Mouse (Mus musculus) heart, postnatal 4 days (tissue): ENCODE results near the gene Otog. TPM values are rescaled to one million over a fixed set of nuclear protein-coding genes. Genes with fewer than 3 reads are reported as not detected.

ENCODE experiments used
- DNase-seq: peaks from one replicate; pipeline ENCODE4 v3.0.0; 2021
- total RNA-seq, 2 experiments: library from RNA; stranded (reverse); gene quantifications; 2 replicates each; pipeline ENCODE4 v1.2.3; 2021

The Otog gene
- total RNA-seq, 2 experiments from 2014 or later: not detected

DNA sequence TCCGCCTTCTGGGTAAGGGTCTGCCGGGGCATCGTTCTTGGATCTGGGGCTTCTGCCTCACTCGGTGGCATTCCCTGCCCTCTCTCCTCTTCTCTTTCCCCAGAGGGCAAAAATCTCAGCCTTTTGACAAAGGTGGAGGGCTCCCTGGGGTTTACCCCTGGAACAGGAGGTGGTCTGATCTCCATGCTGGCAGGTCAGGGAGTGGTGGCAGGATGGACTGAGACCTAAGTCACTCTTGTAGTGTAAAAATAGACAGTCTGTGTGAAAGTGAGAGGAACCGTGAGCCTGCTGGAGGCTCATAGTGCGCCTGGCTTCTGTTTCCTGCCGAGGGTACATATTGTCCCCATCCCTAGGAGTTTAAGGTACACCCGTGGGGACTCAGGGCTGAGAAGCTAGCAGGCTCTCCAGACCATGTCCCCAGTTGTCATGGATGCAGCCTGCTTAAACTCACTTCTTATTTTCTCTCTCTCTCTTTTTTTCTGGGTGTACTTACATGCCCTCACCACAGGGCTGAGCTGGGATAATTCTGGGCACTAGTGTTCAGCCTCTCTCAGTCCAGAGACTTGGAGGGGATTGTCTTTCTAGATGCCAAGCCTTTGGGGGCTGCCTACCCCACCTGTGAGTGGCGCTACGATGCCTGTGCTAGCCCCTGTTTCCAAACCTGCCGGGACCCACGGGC is 44.5 kb downstream of the Otog start:
- DNase-seq: no peak

DNA sequence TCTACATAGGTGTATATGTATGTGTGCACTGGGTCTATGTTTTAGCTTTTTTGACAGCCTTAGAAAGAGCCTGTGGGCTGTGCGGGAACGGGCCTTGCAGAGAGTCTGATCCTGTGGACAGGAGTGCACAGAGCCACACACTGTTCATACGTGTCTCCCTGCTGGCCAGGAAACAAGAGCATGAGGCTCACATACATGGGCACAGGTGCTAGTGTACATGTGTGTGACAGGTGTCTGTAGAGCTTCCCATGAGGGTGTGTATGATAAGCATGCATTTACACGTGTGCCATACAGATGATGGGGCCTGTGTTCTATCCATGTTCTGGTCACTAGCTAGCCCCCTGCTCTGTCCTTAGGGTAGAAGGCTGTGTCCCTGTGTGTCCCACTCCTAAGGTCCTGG is 45.6 kb downstream of the Otog start:
- DNase-seq: no peak

DNA sequence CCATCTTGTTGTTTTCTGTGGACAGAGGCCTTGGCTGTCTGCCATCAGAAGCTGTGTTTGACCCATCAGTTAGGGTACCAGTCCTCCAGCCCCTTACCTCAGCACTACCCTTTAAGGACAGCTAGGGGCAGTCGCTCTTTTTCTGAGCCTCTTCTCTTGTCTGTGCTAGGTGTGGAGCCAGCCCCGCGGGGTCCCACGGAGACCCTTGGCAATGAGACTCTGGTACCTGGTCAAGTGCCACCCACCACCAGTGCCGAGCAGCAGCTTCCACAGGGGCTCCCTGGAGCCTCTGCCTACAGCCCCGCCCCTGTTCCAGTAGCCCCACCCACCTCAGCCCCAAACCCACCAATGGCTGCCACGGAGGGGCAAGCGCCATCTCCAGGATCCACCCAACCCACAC is 46.3 kb downstream of the Otog start:
- no peak for DNase-seq

DNA sequence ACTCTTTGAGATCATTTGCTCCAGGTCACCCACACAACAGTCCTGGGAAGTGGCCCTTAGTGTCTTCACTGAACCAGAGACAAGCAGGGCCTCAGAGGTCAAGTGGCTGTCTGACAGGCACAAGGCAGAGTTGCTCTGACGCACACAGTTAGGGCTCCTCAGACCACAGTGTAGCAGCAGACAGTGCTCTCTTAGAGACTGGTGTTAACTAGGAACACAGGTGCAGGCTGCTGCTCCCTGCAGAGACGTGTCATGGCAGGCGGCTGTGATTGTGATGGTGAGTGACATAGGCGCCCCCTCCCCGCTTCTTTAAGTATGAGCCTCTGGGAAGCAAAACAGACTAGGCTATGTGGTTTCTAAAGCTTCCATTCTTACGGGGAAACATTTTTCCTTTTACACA is 55.5 kb downstream of the Otog start:
- no peak for DNase-seq

DNA sequence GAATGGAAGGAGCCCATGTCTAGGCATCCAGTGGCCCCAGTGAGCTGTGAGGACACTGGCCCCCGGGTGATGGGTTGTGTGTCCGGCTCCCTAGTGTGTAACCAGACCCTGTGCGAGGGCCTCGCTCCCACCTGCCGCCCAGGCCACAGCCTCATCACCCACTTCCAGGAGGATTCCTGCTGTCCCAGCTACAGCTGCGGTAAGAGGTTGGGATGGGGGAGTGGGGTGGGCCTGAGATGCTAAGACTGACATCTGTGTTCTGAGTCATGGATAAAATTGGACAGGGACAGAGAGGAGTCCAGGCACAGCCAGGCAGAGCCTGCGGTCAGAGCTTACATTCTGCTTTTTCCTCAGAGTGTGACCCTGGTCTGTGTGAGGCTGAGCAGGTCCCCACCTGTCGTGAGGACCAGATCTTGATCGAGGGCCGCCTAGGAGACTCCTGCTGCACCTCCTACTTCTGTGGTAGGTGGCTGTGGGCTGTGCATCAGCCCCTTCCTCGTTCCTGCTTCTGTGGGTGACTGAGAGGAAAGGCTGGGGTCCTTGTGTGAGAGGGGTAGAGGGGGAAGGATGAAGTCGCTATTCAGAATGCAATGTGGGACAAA is 60.3 kb downstream of the Otog start:
- DNase-seq: no peak

DNA sequence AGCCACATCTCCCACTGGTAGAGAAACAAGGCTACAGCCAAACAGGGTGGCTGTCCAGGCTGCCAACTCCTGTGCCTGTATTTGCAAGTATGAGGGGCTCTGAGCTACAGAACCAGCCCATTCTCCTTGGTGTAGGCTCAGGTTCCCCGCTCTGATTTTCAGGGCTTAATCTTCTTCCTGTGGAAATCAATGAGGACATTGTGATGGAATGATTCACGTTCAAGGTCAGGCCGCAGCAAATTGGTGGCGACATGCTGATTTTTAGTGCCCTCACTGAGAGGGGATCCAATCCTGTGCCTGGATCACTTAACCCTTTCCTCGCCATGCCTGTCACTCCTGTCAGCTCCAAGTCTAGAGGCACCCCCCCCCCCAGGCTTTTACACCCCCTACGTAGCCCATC is 72.7 kb downstream of the Otog start:
- no peak for DNase-seq

DNA sequence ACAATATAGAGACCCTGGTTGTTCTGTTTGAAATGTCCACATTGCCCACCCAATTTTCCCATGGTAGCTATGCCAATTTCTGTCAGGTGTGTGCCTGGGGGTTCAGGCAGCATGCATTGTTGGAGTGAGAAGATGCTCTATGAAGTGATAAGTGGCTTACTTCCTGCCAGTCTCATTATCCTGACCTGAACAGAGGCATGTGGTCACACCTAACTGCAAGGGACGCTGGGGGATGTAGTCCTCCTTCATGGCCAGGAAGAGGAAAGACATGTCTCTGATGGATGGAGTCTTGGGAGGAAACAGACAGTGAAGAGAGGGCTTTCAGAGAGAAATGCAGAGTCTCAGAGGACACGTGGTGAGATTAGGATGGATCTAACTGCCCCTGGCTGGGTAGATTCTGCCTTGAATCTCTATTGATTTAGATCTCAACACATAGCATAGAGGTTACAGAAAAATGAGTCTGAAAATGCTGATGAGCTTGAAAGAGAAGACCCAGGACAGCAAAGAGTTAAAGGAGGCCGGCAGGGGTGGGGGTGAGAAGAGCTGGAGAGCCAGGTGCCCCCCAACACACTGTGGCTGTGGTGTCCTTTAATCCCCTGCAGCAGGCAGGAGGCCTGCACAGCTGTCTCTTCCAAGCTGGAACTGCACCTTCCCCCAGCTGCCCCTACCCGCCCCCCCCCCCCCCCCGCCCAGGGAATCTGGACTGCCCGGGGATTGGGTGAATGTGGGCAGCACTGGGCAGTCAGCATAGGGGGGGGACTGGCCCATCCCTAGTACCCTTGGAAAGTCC is 73.6 kb downstream of the Otog start:
- no peak for DNase-seq

DNA sequence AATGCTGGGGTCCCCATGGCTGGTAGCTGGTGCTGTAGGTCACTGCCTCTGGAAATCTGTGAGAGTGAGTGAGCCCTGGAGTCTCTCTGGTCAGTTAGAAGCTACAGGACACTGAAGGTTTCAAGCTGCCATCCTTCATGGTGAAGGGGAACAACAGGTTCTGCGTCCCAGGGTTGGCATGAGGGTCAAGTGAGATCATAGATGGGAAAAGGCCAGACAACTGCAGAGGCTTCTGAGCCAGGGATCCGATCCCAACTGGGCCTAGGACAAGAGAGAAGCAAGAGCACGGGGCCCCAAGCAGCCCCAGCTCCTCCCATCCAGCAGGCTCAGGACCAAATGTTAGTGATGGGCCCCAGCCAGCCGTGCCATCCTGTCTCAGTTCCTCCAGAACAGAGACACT is 74.9 kb downstream of the Otog start:
- no peak for DNase-seq

DNA sequence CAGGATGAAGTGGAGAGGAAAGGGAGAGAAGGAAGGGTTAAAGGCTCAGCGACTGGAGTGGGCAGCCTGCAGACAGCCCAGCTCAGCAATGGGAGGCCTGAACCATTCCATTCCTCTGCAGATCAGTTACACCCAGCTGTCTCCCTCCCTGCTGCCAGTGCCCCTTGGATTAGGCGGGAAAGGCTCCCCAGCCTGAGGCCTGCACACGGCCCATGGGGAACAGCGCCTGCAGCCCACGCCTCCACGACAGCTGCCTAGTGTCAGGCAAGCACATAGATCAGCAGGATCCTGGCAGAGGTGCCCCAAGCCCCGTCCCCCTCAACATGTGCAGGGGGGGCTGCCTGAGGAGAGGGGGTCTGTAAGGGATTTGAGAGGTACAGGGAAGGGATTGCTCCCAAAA is 76.2 kb downstream of the Otog start:
- DNase-seq: no peak

DNA sequence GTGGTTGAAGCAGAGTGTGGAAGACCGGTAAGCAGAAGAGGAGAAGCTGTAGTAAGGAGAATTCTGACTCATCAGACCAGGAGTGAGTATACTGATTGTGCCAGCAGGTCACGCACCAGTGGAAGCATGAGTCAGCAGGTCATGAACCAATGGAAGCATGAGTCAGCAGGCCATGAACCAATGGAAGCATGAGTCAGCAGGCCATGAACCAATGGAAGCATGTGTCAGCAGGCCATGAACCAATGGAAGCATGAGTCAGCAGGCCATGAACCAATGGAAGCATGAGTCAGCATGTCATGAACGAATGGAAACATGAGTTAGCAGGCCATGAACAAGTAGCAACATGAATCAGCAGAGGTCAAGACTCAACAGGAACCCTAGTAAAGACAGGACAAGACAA is 80.5 kb downstream of the Otog start:
- DNase-seq: no peak

DNA sequence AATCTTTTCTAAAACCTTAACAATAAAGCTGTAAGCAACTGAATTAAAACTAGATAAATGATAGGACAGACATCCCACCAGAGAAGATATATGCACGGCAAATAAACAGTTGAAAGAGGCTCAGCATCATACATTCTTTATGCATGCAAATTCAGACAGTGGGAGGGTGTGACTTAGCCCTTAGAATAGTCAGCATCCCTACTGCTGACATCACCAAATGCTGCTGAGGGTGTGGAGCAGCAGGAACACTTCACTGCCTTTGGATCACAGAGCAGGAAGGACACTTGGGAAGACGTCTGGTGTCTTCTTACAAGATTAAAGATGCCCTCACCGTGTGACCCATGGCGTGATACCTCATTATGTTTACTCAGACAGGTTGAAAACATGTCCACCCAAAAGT is 87.1 kb downstream of the Otog start:
- no peak for DNase-seq

DNA sequence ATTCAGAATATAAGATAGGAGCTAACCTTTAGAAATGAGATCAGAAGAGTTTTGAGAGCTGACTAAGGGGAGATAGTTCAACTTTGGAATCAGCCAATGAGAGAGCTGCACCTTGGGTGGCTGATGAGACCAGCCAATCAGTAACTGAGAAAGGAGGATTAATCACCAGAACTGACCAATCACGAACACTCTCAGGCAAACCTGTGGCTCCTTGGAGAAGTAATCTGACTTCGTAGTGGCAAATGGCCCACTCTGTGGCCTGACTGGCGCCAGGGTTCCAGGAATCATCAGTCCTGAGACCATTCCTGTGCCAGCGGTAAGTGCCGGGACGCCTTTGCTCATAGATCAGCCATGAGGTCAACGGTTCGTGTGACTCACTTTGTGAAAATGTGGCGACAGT is 96.6 kb downstream of the Otog start:
- no peak for DNase-seq

DNA sequence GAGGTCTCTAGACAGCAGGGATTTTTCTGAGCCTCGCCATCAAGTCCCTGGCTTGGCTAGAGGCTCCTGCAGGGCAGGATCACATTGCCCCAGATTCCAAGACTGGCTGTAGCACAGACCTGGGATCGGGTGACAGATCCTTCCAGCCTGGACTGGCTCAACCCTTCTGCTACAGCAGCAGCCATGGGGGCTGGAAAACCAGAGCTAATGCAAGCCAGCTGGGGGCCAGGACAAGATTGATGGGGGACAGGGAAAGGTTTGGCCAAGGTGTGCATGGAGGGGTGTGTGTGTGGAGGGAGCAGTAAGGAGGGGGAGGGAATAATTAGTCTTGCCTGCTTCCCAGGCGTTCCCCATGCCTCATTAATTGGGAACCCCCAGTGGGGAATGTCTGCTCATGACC is 99.0 kb downstream of the Otog start:
- DNase-seq: no peak

DNA sequence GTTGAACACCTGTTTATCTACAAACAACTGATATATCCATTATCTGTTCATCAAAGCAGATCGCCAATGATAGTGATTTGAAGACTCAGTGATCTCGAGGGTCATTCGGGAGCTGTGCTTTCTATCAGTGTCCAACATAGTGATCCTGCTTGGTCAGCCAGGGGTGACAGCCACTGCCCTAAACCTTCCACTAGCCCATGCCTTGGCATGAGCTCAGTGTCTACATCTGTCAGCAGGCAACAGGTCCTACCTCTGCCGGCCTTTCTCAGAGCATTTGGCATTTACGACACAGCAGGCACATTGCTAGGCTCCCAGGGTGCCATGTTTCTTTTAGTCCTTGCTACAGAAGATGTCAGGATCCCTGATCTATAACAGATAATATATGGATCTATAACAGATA is 99.5 kb downstream of the Otog start:
- DNase-seq: no peak

DNA sequence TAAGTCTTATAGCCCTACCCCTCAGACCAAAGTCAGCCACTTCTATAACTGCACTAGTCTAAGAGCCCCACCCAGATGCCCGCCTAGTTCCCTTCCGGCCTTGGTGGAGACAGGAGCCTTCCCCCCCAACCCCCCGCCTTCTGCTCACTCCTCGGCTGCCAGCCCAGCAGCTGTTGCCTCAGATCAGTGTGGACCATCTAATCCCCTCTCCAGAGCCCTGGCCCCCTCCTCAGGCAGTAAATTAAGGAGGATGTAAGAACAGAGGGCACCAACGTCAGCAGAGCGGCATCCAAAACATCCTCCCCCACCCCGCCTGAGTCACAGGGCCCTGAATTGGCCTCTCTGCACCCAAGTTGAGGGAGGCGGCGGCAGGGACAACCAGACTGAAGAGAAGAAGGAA is 100.7 kb downstream of the Otog start:
- no peak for DNase-seq

DNA sequence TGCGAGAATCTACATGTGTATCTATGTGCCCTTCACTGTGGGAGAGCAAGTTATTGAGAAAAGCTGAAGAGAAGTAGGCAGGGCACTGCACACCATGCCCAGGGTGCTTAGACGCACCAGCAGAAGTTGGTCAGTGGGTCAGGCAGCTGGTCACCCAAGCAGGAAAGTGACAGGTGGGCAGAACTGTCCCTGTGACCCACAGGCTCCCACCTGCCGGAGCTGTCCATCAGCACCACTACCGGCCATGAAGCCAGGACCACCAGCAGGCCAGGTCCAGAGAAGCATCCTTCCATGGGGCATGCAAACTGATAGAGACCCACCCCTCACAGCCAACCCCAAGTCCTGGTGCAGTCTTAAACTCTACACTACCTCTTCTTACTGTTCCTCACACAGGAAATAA is 106.9 kb downstream of the Otog start:
- DNase-seq: no peak

DNA sequence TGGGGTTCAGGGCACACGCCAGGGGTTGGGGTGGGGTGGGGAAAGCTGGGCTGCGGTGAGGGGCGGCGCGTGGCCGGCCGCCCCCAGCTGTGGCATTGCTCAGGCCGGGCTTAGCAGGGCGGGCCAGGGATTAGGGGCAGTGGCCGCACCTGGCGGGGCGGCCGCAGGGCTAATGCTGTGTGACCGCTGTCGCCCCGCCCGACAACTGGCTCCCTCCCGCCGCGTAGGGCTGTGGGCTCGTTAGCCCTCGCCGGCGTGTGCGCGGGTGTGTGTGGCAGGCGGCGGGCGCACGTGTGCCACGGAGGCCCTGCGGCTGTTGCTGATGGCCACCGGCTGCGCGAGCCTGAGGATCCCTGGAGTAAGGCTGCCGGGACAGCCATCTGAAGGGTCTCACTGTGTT is 108.0 kb downstream of the Otog start:
- DNase-seq: no peak

DNA sequence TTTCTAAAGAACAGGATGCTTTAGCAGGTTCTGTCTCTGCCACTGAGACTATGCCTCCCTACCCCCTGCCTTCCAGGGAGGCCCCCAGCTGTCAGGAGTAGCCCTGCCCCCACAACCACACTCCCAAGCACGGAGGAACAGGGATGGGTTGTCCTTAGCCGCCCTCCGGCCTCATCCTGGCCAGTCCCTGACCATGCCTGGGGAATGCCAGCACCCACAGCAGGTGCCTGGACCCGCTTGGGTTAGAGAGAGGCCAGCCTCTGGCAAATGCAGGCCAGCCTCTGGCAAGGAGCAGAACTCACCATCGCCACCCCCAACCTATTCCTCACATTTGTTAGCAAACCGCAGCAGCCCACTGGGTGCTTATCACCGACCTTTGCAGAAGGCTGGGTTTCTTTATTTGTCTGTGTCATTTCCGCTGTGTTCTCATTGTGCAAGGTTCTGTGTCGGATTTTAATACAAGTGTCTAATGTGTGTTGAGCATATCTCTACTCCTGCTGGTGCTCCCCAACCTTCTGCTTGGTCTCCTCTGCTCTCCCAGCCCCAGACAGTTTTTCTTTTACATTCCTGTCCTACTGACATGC is 109.4 kb downstream of the Otog start:
- DNase-seq: no peak

DNA sequence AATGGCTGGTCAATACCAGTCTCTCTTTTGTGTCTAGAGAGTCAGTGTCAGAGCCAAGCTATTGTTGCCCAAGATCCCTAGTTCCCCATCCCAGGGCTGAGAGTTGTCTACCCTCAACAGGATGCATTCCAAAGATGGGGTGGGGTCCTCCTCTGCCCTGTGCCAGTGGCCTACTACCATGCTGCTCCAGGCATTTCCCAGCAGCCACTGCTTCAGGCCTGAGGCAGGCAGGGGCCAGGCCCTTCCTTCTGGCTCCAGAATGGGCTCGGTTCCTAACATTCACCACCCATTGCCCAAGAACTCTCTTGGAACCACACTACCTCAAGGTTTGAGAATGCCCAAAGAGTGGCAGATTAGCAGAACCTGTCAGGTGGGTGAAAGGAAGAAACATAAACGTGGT is 112.0 kb downstream of the Otog start:
- DNase-seq: no peak

DNA sequence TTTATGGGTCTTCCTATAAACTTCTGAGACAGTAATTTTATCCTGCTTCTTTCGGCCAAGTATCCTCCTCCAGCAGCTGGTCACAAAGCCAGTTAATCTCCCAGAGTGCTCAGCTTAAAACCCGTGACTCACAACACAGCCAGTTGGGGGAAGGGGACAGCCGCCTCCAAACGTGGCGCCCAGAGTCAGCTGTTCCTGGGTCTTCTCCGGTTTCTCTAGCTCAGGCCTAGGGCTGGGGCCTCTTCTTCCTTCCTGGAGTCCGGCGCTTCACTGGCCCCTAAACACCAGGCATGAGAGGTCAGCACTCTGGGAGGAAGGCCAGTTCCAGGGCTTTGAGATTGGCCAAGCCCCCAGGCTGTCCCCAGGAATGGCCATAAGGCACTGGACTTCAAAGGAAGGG is 112.4 kb downstream of the Otog start:
- no peak for DNase-seq

DNA sequence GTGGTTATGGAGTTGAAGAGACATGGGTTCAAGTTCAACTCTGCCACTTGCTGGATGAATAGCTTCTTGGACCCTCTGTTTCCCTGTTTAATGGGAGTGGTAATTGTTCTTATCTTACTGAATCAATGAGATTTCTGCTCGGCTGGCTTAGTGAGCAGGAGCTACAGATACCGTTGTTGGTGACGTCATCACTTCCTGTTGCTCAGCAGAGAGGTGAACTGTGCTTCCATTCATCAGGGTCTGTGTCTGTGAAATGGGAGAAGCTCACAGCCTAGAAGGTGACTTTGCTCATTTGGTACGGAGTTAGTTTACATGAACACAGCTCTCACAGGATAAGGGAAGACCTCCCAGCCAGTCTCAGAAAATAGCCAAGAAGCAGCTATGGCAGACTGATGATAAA is 113.1 kb downstream of the Otog start:
- DNase-seq: no peak
